Mouse (Mus musculus) intestine, postnatal 0 days (tissue): ENCODE results near the gene Kctd13. TPM values are rescaled to one million over a fixed set of nuclear protein-coding genes. Genes with fewer than 3 reads are reported as not detected.
A peak's percentile ranks its signal among the peaks of the same experiment; 100 is the strongest.

Experiments
- ATAC-seq: fragments of 200-750 bp; cut with Nextera tagmentation; 2 replicates; pipeline ENCODE4 v1.8.0; 2017; ENCODE audit warnings: mild to moderate bottlenecking, moderate TSS enrichment, moderate library complexity
- H3K27ac ChIP-seq: fragments of 300-500 bp; sonication (generic); 2 replicates; pipeline ENCODE4 v1.5.1; 2014; ENCODE audit warnings: mild to moderate bottlenecking, low read depth, low read length, moderate library complexity
- H3K27me3 ChIP-seq: fragments of 300-500 bp; sonication (generic); replicated peaks from 2 replicates; pipeline ENCODE4 v1.6.1; 2014; ENCODE audit warnings: low read length, mixed read lengths; ENCODE audit not compliant: control insufficient read depth, insufficient read depth
- H3K36me3 ChIP-seq: fragments of 300-500 bp; sonication (generic); 2 replicates; pipeline ENCODE4 v1.6.1; 2014; ENCODE audit warnings: mild to moderate bottlenecking, moderate library complexity; ENCODE audit not compliant: control insufficient read depth, insufficient read depth
- H3K4me1 ChIP-seq: fragments of 300-500 bp; sonication (generic); replicated peaks from 2 replicates; pipeline ENCODE4 v1.6.1; 2014; ENCODE audit warnings: antibody characterized with exemption, low read length, mixed read lengths; ENCODE audit not compliant: control insufficient read depth, insufficient read depth
- H3K4me2 ChIP-seq: fragments of 300-500 bp; sonication (generic); replicated peaks from 2 replicates; pipeline ENCODE4 v1.6.1; 2014; ENCODE audit warnings: low read depth, mild to moderate bottlenecking, moderate library complexity
- H3K4me3 ChIP-seq: fragments of 300-500 bp; sonication (generic); 2 replicates; pipeline ENCODE4 v1.5.1; 2014; ENCODE audit warnings: low read depth, low read length
- H3K9ac ChIP-seq: fragments of 300-500 bp; sonication (generic); 2 replicates; pipeline ENCODE4 v1.6.1; 2014; ENCODE audit warnings: mild to moderate bottlenecking, low read depth, low read length
- H3K9me3 ChIP-seq: fragments of 300-500 bp; sonication (generic); 2 replicates; pipeline ENCODE4 v1.6.1; 2016; ENCODE audit warnings: mixed run types; ENCODE audit not compliant: control insufficient read depth
- CTCF ChIP-seq: sonication (generic); IDR thresholded peaks from 2 replicates; pipeline ENCODE4 v1.5.1; 2016; ENCODE audit warnings: low read depth, mild to moderate bottlenecking, control low read depth, antibody characterized with exemption, moderate library complexity
- whole genome bisulfite sequencing: fragments of 180-500 bp; shearing (Covaris S2); extraction: QIAGEN DNeasy Blood & Tissue Kit; methylation state at CpG from one replicate; pipeline ENCODE4 v1.1.7; 2014; 5-methylcytosine and 5-hydroxymethylcytosine counted together
- polyA plus RNA-seq: library from polyadenylated mRNA; unstranded; fragments of >200 nt; fragmentation: Nextera tagmentation; extraction: Ambion mirVana; gene quantifications from 2 replicates; pipeline ENCODE4 v1.2.1, GENCODE M21; 2015

Gene Kctd13
- polyA plus RNA-seq, 1 experiment from 2014 or later, result 11.9 TPM

- 53% methylated on average over 9 of the region's 9 CpGs for WGBS
- ATAC-seq, result no peak
- Histone ChIP-seq H3K27ac (no peak overlapping the region), H3K4me2 (no peak overlapping the region), H3K9ac (no peak overlapping the region), H3K36me3 (no peaks in the 10 kb centered on the region; the same call in 1 of the 2 replicates), H3K4me1 (no peaks in the 10 kb centered on the region), H3K27me3 (peaks cover 9% of the 10 kb centered on the region; the same call in 1 of the 2 replicates), H3K9me3 (no peaks in the 10 kb centered on the region), H3K4me3 (no peak overlapping the region)
- no peak for TF ChIP-seq CTCF
These were observed 31.1 kb downstream of the Kctd13 start for GRCm38 (mm10) chr7:126959780-126960179.

- Histone ChIP-seq H3K27ac (no peak overlapping the region), H3K27me3 (peaks cover 9% of the 10 kb centered on the region; the same call in 1 of the 2 replicates), H3K36me3 (no peaks in the 10 kb centered on the region; the same call in 1 of the 2 replicates), H3K4me1 (no peaks in the 10 kb centered on the region), H3K9ac (no peak overlapping the region), H3K4me3 (no peak overlapping the region), H3K4me2 (no peak overlapping the region), H3K9me3 (no peaks in the 10 kb centered on the region)
- no peak for ATAC-seq
- TF ChIP-seq CTCF, result no peak
- WGBS, result 85% methylated on average over 5 of the region's 5 CpGs
These were observed 32.4 kb downstream of the Kctd13 start for GRCm38 (mm10) chr7:126961095-126961494.

- H3K4me3 ChIP-seq, result no peak overlapping the region
- H3K27me3 ChIP-seq, result peaks cover 9% of the 10 kb centered on the region; the same call in 1 of the 2 replicates
- no peaks in the 10 kb centered on the region for H3K9me3 ChIP-seq
- no peak overlapping the region for H3K4me2 ChIP-seq
- H3K36me3 ChIP-seq, result no peaks in the 10 kb centered on the region; the same call in 1 of the 2 replicates
- TF ChIP-seq CTCF, result no peak
- ATAC-seq, result no peak
- no peak overlapping the region for H3K27ac ChIP-seq
- no peaks in the 10 kb centered on the region for H3K4me1 ChIP-seq
- WGBS, result 86% methylated on average over 4 of the region's 4 CpGs
- H3K9ac ChIP-seq, result no peak overlapping the region
These were observed 33.3 kb downstream of the Kctd13 start for GRCm38 (mm10) chr7:126961965-126962364.

GRCm38 (mm10) chr7:126963548-126964286 lies 35.0 kb downstream of the Kctd13 start:
- H3K27ac ChIP-seq, result no peak overlapping the region
- no peak overlapping the region for H3K4me3 ChIP-seq
- no peak for ATAC-seq
- peaks cover 9% of the 10 kb centered on the region; the same call in 1 of the 2 replicates for H3K27me3 ChIP-seq
- H3K9ac ChIP-seq, result no peak overlapping the region
- H3K9me3 ChIP-seq, result no peaks in the 10 kb centered on the region
- peak; percentile 78 for TF ChIP-seq CTCF
- H3K4me1 ChIP-seq, result no peaks in the 10 kb centered on the region
- WGBS, result 33% methylated on average over 19 of the region's 19 CpGs
- no peaks in the 10 kb centered on the region for H3K36me3 ChIP-seq
- H3K4me2 ChIP-seq, result no peak overlapping the region

GRCm38 (mm10) chr7:126965568-126965967 lies 36.9 kb downstream of the Kctd13 start:
- no peak for TF ChIP-seq CTCF
- H3K36me3 ChIP-seq, result no peaks in the 10 kb centered on the region
- no peak overlapping the region for H3K4me3 ChIP-seq
- H3K4me2 ChIP-seq, result no peak overlapping the region
- no peak for ATAC-seq
- 45% methylated on average over 3 of the region's 3 CpGs for WGBS
- peaks cover 9% of the 10 kb centered on the region; the same call in 1 of the 2 replicates for H3K27me3 ChIP-seq
- H3K9ac ChIP-seq, result no peak overlapping the region
- H3K4me1 ChIP-seq, result no peaks in the 10 kb centered on the region
- H3K27ac ChIP-seq, result no peak overlapping the region
- H3K9me3 ChIP-seq, result no peaks in the 10 kb centered on the region

GRCm38 (mm10) chr7:126967361-126967760 lies 38.7 kb downstream of the Kctd13 start:
- H3K27me3 ChIP-seq, result 0 out of 2 replicates have a peak, but pooled peaks cover 9% of the 10 kb centered on the region
- no peak overlapping the region for H3K9ac ChIP-seq
- no peak for TF ChIP-seq CTCF
- no peaks in the 10 kb centered on the region for H3K36me3 ChIP-seq
- ATAC-seq, result no peak
- no peak overlapping the region for H3K27ac ChIP-seq
- H3K4me1 ChIP-seq, result no peaks in the 10 kb centered on the region
- H3K4me3 ChIP-seq, result no peak overlapping the region
- H3K9me3 ChIP-seq, result no peaks in the 10 kb centered on the region
- H3K4me2 ChIP-seq, result no peak overlapping the region
- WGBS, result 73% methylated on average over 6 of the region's 6 CpGs
